Mouse (Mus musculus): ENCODE results near the gene Gm10309. TPM values are rescaled to one million over a fixed set of nuclear protein-coding genes. Genes with fewer than 3 reads are reported as not detected.
A peak's percentile ranks its signal among the peaks of the same experiment; 100 is the strongest.

Gene Gm10309
- polyA plus RNA-seq (2012; rRNA removed), result not detected in 2 replicates

GRCm38 (mm10) chr17:86505183-86505631 is at the start of gene Gm10309:
Gene Gm10309, minus strand, starts transcription at chr17:86505232.
- DNase-seq (ENCODE audit: low read depth), result no peak
- no peak for TF ChIP-seq CTCF (IDR thresholded peaks at IDR 0.05; ENCODE audit: borderline replicate concordance, extremely low read depth, insufficient read depth, insufficient read length)
- TF ChIP-seq POLR2A (IDR thresholded peaks at IDR 0.05; ENCODE audit: borderline replicate concordance, extremely low read depth, insufficient read depth, insufficient read length, poor library complexity, severe bottlenecking), result no peak

GRCm38 (mm10) chr17:86551995-86552394 is 47.0 kb upstream of the Gm10309 start:
- TF ChIP-seq CTCF (IDR thresholded peaks at IDR 0.05; ENCODE audit: borderline replicate concordance, extremely low read depth, insufficient read depth, insufficient read length) (no peak), POLR2A (IDR thresholded peaks at IDR 0.05; ENCODE audit: borderline replicate concordance, extremely low read depth, insufficient read depth, insufficient read length, poor library complexity, severe bottlenecking) (no peak)
- DNase-seq (ENCODE audit: low read depth), result no peak

- TF ChIP-seq POLR2A (IDR thresholded peaks at IDR 0.05; ENCODE audit: borderline replicate concordance, extremely low read depth, insufficient read depth, insufficient read length, poor library complexity, severe bottlenecking) (no peak), CTCF (IDR thresholded peaks at IDR 0.05; ENCODE audit: borderline replicate concordance, extremely low read depth, insufficient read depth, insufficient read length) (no peak)
- no peak for DNase-seq (ENCODE audit: low read depth)
These were observed 46.5 kb upstream of the Gm10309 start for GRCm38 (mm10) chr17:86551561-86551960.

- DNase-seq (ENCODE audit: low read depth), result no peak
- TF ChIP-seq POLR2A (IDR thresholded peaks at IDR 0.05; ENCODE audit: borderline replicate concordance, extremely low read depth, insufficient read depth, insufficient read length, poor library complexity, severe bottlenecking) (no peak), CTCF (IDR thresholded peaks at IDR 0.05; ENCODE audit: borderline replicate concordance, extremely low read depth, insufficient read depth, insufficient read length) (no peak)
These were observed 44.1 kb upstream of the Gm10309 start for GRCm38 (mm10) chr17:86549128-86549527.

GRCm38 (mm10) chr17:86546529-86546928 is 41.5 kb upstream of the Gm10309 start:
- peak; percentile 61 for DNase-seq (ENCODE audit: low read depth)

GRCm38 (mm10) chr17:86539881-86540430 is 34.9 kb upstream of the Gm10309 start:
- TF ChIP-seq CTCF (IDR thresholded peaks at IDR 0.05; ENCODE audit: borderline replicate concordance, extremely low read depth, insufficient read depth, insufficient read length), result no peak
- no peak for TF ChIP-seq POLR2A (IDR thresholded peaks at IDR 0.05; ENCODE audit: borderline replicate concordance, extremely low read depth, insufficient read depth, insufficient read length, poor library complexity, severe bottlenecking)
- DNase-seq (ENCODE audit: low read depth), result no peak

More at GRCm38 (mm10) chr17:86546529-86546928, 41.5 kb upstream of the Gm10309 start:
- TF ChIP-seq POLR2A (IDR thresholded peaks at IDR 0.05; ENCODE audit: borderline replicate concordance, extremely low read depth, insufficient read depth, insufficient read length, poor library complexity, severe bottlenecking) (no peak), CTCF (IDR thresholded peaks at IDR 0.05; ENCODE audit: borderline replicate concordance, extremely low read depth, insufficient read depth, insufficient read length) (no peak)

GRCm38 (mm10) chr17:86535827-86536656 is 31.0 kb upstream of the Gm10309 start:
- TF ChIP-seq CTCF (IDR thresholded peaks at IDR 0.05; ENCODE audit: borderline replicate concordance, extremely low read depth, insufficient read depth, insufficient read length), result peak; percentile 82; the same call in 1 of the 2 replicates
- no peak for TF ChIP-seq POLR2A (IDR thresholded peaks at IDR 0.05; ENCODE audit: borderline replicate concordance, extremely low read depth, insufficient read depth, insufficient read length, poor library complexity, severe bottlenecking)
- DNase-seq (ENCODE audit: low read depth), result peak; percentile 91

- peak; percentile 30 for DNase-seq (ENCODE audit: low read depth)
- TF ChIP-seq POLR2A (IDR thresholded peaks at IDR 0.05; ENCODE audit: borderline replicate concordance, extremely low read depth, insufficient read depth, insufficient read length, poor library complexity, severe bottlenecking) (no peak), CTCF (IDR thresholded peaks at IDR 0.05; ENCODE audit: borderline replicate concordance, extremely low read depth, insufficient read depth, insufficient read length) (no peak)
These were observed 30.1 kb upstream of the Gm10309 start for GRCm38 (mm10) chr17:86535096-86535495.

GRCm38 (mm10) chr17:86533549-86533851 is 28.5 kb upstream of the Gm10309 start:
- DNase-seq (ENCODE audit: low read depth), result no peak
- TF ChIP-seq CTCF (IDR thresholded peaks at IDR 0.05; ENCODE audit: borderline replicate concordance, extremely low read depth, insufficient read depth, insufficient read length) (no peak), POLR2A (IDR thresholded peaks at IDR 0.05; ENCODE audit: borderline replicate concordance, extremely low read depth, insufficient read depth, insufficient read length, poor library complexity, severe bottlenecking) (no peak)

- TF ChIP-seq POLR2A (IDR thresholded peaks at IDR 0.05; ENCODE audit: borderline replicate concordance, extremely low read depth, insufficient read depth, insufficient read length, poor library complexity, severe bottlenecking) (no peak), CTCF (IDR thresholded peaks at IDR 0.05; ENCODE audit: borderline replicate concordance, extremely low read depth, insufficient read depth, insufficient read length) (no peak)
- no peak for DNase-seq (ENCODE audit: low read depth)
These were observed 27.9 kb upstream of the Gm10309 start for GRCm38 (mm10) chr17:86532783-86533548.

- TF ChIP-seq POLR2A (IDR thresholded peaks at IDR 0.05; ENCODE audit: borderline replicate concordance, extremely low read depth, insufficient read depth, insufficient read length, poor library complexity, severe bottlenecking) (no peak), CTCF (IDR thresholded peaks at IDR 0.05; ENCODE audit: borderline replicate concordance, extremely low read depth, insufficient read depth, insufficient read length) (no peak)
- no peak for DNase-seq (ENCODE audit: low read depth)
These were observed 26.2 kb upstream of the Gm10309 start for GRCm38 (mm10) chr17:86531231-86531630.
